Mouse (Mus musculus): Measurements from ENCODE around the gene Sh2d2a.
"Not testable (repeated sequence)": the region's sequence is repeated elsewhere in the genome, so short reads cannot be mapped to it uniquely, and the experiment has no call there.

Sh2d2a gene

GRCm38 (mm10) chr3:87855936-87856335, 9.4 kb downstream of the Sh2d2a start:
- no peak for DNase-seq (ENCODE audit: low spot score)

DNA sequence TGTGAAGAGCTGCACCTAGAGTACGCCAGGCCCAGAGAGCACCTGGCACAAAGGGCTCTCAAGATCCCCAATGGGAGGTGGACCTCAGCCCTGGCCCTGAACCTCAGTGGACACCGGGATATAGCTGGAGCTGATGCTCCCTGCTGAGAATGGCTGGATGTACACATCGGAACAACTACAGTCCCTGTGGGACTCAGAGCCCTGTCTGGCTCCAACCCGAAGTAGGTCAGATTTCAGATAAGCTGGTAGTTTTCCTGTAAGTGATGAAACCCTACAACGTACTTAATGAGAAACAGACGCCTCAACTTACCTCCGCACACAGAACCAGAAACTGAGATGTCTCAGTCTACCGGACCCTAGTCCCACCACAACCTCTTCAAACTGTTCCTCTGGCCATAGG, 11.1 kb downstream of the Sh2d2a start:
- DNase-seq (ENCODE audit: low spot score): no peak

GRCm38 (mm10) chr3:87859813-87860212, 13.3 kb downstream of the Sh2d2a start:
- peak; percentile 86 for DNase-seq (ENCODE audit: low spot score)

DNA sequence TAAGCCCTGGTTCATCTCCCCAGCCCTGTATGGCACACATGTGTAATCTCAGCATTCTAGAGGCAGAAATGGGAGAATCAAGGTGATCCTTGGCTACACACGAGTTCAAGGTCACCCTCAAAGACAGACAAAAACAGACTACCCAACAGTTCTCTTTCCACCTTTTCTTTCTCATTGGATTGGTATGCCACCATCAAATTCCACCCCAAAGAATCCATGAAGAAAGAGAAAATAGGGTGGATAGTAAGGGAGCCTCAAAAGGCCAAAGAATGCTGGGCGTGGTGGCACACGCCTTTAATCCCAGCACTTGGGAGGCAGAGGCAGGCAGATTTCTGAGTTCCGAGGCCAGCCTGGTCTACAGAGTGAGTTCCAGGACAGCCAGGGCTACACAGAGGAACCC, 17.6 kb downstream of the Sh2d2a start:
- not testable (repeated sequence) for DNase-seq (ENCODE audit: low spot score)

GRCm38 (mm10) chr3:87877730-87878129, 31.2 kb downstream of the Sh2d2a start:
- DNase-seq (ENCODE audit: low spot score): no peak

DNA sequence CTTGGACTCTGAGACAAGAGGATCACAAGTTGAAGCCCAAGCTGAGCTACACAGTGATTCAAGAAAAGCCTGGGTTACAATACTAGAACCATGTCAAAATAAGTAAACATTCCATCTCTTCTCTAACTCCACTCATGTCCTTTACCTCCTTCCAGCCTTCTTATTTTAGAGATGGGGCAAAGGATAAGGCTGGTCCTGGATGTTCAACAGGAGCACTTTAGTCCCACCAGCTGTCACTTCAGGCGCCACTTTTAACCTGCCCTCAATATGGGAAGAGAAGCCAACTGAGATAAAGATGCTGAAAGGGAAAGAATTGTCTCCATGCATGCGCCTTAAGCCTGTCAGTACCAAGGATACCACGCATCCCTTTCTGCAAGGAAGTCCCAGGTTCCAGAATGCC, 37.7 kb downstream of the Sh2d2a start:
- DNase-seq (ENCODE audit: low spot score): no peak

- DNase-seq (ENCODE audit: low spot score): peak; percentile 63
Observed at GRCm38 (mm10) chr3:87884708-87885251, 38.2 kb downstream of the Sh2d2a start.

DNA sequence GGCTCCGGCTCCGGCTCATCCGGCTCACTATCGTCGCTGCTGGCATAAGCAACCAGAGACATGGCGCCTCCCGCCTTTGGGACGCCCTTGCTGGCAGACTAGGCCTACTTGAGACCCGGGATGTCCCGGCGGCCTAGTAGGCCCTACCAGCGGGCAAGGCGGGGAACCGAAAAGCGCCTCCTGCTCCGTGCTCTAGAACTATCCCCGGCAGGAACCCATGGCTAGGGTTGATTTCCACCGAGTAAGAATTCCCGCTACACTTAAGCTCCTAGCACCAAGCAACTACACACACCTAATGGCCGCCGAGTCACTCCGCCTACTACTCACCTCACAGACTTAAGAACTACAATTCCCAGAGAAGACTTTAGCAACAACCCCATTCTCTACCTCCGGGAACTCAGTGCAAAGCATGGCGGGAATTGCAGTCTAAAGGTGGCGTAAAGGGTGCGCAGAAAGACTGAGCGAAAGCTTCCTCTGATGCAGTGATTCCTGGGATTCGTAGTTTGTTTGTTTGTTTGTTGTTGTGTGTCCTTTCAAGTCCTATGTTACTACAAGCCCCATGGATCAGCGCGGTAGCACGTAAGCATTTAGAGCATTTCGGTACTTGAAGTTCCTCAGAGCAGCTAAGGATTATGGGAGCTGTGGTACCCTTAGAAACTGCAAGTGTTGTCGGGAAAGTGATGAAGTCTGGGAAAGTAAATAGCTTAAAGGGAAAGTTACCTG, 38.9 kb downstream of the Sh2d2a start, which contains the start of gene Prcc:
Prcc (minus strand) TSS at position 328 of the 723 bp plus-strand sequence.
- peak; percentile 98 for DNase-seq (ENCODE audit: low spot score)

GRCm38 (mm10) chr3:87886004-87886365, 39.4 kb downstream of the Sh2d2a start:
- DNase-seq (ENCODE audit: low spot score): no peak

- DNase-seq (ENCODE audit: low spot score): no peak
Observed at GRCm38 (mm10) chr3:87886416-87886815, 39.9 kb downstream of the Sh2d2a start.

DNA sequence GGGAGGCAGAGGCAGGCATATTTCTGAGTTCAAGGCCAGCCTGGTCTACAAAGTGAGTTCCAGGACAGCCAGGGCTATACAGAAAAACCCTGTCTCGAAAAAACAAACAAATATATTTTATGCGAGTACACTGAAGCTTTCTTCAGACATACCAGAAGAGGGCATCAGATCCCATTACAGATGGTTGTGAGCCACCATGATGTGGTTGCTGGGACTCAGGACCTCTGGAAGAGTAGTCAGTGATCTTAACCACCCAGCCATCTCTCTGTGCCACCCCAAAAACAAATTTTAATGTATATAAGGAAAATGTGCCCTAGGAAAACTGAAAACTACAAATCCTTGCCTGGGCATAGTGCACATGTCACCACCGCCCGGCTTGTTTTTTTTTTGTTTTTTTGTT, 40.8 kb downstream of the Sh2d2a start:
- not testable (repeated sequence) for DNase-seq (ENCODE audit: low spot score)

- no peak for DNase-seq (ENCODE audit: low spot score)
Observed at GRCm38 (mm10) chr3:87891481-87891880, 44.9 kb downstream of the Sh2d2a start.

DNA sequence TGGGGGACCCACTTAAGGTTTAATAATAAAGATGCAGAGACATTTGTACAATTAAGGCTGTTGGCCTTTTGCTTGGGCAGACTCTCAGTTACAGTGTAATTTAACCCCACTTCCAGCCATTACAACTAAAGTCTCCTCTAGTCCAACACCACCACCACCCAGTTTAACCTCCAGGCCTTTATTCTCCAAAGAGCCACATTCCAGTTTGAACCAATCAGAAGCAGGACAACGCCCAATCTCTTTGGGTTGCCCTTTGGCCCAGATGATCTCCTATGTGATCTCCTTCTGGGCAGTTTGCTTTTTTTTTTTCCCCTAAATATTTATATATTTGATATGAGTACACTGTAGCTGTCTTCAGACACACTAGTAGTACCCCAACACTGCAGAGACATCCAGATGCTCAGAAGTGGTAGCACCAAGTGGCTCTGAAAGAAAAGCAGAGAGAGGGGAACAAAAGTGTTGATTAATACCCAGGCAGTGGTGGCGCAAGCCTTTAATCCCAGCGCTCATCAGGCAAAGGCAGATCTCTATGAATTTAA, 46.9 kb downstream of the Sh2d2a start:
- no peak for DNase-seq (ENCODE audit: low spot score)

DNA sequence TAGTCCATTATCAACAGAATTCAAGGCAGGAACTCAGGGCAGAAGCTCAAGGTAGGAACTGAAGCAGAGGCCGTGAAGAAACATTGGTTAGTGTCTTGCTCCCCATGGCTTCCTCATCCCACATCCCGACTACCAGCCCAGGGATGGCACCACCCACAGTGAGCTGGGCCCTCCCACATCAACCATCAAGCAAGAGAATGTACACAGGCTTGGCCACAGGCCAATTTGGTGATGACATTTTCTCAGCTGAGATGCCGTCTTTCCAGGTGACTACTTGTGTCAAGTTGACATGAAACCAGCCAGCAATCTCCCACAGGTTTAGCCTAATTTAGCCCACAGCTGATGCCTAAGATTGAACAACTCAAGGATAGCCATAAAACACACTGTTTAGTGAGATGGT, 52.7 kb downstream of the Sh2d2a start:
- no peak for DNase-seq (ENCODE audit: low spot score)

DNA sequence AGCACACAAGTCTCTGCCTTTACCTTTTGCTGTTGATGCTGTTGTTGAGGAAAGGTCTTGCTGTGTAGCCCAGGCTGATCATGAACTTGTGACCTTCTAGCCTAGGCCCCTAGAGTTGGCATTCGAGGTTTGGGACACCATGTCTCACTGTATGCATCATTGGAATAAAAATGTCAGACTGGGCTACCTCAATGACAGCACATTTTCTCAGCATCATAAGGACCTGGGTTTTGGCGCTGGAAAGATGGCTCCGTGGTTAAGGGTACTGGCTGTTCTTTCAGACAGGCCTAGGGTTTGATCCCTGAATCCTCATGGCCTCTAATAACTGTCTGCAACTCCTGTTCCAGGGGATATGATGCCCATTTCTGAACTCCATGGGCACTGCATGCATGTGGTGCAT, 53.2 kb downstream of the Sh2d2a start:
- no peak for DNase-seq (ENCODE audit: low spot score)

GRCm38 (mm10) chr3:87901036-87901624, 54.6 kb downstream of the Sh2d2a start:
- DNase-seq (ENCODE audit: low spot score): no peak

DNA sequence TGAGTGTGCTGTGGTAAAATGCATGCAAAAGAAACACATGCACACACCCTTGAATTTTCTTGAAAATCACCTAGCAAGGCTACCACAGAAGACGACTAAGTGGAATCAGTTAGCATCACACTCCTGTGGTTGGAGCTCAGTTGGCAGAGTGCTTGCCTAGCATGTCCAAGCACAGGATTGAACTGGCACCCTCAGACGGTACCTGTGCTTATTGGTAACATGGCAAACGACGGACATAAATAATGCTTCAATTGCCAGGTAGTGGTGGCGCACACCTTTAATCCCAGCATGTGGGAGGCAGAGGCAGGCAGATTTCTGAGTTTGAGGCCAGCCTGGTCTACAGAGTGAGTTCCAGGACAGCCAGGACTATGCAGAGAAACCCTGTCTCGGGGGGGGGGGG, 55.4 kb downstream of the Sh2d2a start:
- not testable (repeated sequence) for DNase-seq (ENCODE audit: low spot score)

- DNase-seq (ENCODE audit: low spot score): no peak
Observed at GRCm38 (mm10) chr3:87903821-87904220, 57.3 kb downstream of the Sh2d2a start.
